Mouse (Mus musculus): ENCODE measurements around the gene Vps8. TPM values are rescaled to one million over a fixed set of nuclear protein-coding genes. Genes with fewer than 3 reads are reported as not detected.

The Vps8 gene
- polyA plus RNA-seq, 1 experiment from 2014 or later, result 25.6 TPM

GRCm38 (mm10) chr16:21689141-21689540 lies 266.2 kb downstream of the Vps8 start:
- Histone ChIP-seq H3K9ac (replicated peaks; ENCODE audit: low read length) (no peak overlapping the region), H3K9me3 (ENCODE audit: low read length) (0 out of 2 replicates have a peak, but pooled peaks cover 2% of the 10 kb centered on the region), H3K4me3 (ENCODE audit: low read length) (no peak overlapping the region), H3K27me3 (ENCODE audit: insufficient read depth, low read length) (no peaks in the 10 kb centered on the region), H3K4me1 (ENCODE audit: insufficient read depth, low read length) (peaks cover 8% of the 10 kb centered on the region; the same call in 1 of the 2 replicates), H3K27ac (ENCODE audit: low read length) (no peak overlapping the region), H3K36me3 (ENCODE audit: insufficient read depth, low read length) (0 out of 2 replicates have a peak, but pooled peaks cover 2% of the 10 kb centered on the region), H3K4me2 (replicated peaks; ENCODE audit: low read depth, low read length) (no peak overlapping the region)
- WGBS, result 91% methylated on average over 5 of the region's 5 CpGs
- no peak for ATAC-seq (ENCODE audit: low FRiP score, low TSS enrichment)

- 62% methylated on average over 5 of the region's 5 CpGs for WGBS
- Histone ChIP-seq H3K9ac (replicated peaks; ENCODE audit: low read length) (no peak overlapping the region), H3K27ac (ENCODE audit: low read length) (no peak overlapping the region), H3K27me3 (ENCODE audit: insufficient read depth, low read length) (no peaks in the 10 kb centered on the region), H3K4me2 (replicated peaks; ENCODE audit: low read depth, low read length) (no peak overlapping the region), H3K4me3 (ENCODE audit: low read length) (no peak overlapping the region), H3K4me1 (ENCODE audit: insufficient read depth, low read length) (peaks cover 11% of the 10 kb centered on the region; the same call in 1 of the 2 replicates), H3K9me3 (ENCODE audit: low read length) (0 out of 2 replicates have a peak, but pooled peaks cover 2% of the 10 kb centered on the region), H3K36me3 (ENCODE audit: insufficient read depth, low read length) (0 out of 2 replicates have a peak, but pooled peaks cover 2% of the 10 kb centered on the region)
- ATAC-seq (ENCODE audit: low FRiP score, low TSS enrichment), result no peak
Measured at GRCm38 (mm10) chr16:21690216-21690755, 267.4 kb downstream of the Vps8 start.

GRCm38 (mm10) chr16:21693981-21694462 lies 271.1 kb downstream of the Vps8 start:
- H3K4me1 ChIP-seq (ENCODE audit: insufficient read depth, low read length), result peaks cover 13% of the 10 kb centered on the region; the same call in 1 of the 2 replicates
- peak; percentile 68 for ATAC-seq (ENCODE audit: low FRiP score, low TSS enrichment)
- under 1% methylated on average over 45 of the region's 45 CpGs for WGBS
- no peaks in the 10 kb centered on the region for H3K9me3 ChIP-seq (ENCODE audit: low read length)
- H3K36me3 ChIP-seq (ENCODE audit: insufficient read depth, low read length), result no peaks in the 10 kb centered on the region
- H3K27ac ChIP-seq (ENCODE audit: low read length), result peak overlapping the region; percentile 73
- H3K4me3 ChIP-seq (ENCODE audit: low read length), result peak overlapping the region; percentile 70
- H3K27me3 ChIP-seq (ENCODE audit: insufficient read depth, low read length), result no peaks in the 10 kb centered on the region
- H3K4me2 ChIP-seq (replicated peaks; ENCODE audit: low read depth, low read length), result peak overlapping the region; percentile 71
- peak overlapping the region; percentile 91 for H3K9ac ChIP-seq (replicated peaks; ENCODE audit: low read length)

Other genes starting within 250 kb of the Vps8 start
- gene Ephb3, start 218.4 kb upstream of the Vps8 start, polyA plus RNA-seq (2015; fragmentation: Nextera tagmentation; extraction: Ambion mirVana), result 21.8 and 23.4 TPM in 2 replicates

Data from kidney, embryonic 16.5 days (tissue).